Mouse (Mus musculus) 416B (cell line): ENCODE measurements around the gene Hist1h1t.

Experiments
- DNase-seq: peaks from one replicate; pipeline ENCODE4 v3.0.0; 2011; ENCODE audit warnings: low read depth

The Hist1h1t gene

DNA sequence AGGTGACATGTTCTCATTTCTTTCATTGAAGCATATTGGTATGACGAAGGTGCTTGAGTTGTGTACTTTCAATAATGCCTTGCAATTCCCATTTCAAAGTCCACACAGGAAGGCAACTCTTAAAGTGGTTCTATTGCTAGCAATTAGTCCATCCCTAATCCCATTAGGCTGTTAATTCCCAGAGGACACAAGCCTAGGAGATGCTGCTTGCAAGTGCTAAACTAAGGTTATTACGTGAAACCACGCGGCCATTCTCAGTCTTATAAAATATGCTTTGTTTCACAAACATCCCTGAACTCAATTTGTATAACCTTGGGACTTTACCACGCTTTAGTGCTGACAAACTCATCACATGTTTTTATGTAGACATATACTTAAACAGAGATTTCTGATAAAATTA is 41.5 kb downstream of the Hist1h1t start:
- no peak for DNase-seq

- peak; percentile 77 for DNase-seq
These were observed 42.4 kb downstream of the Hist1h1t start for GRCm38 (mm10) chr13:23738041-23738440.

GRCm38 (mm10) chr13:23738677-23739068 is 43.1 kb downstream of the Hist1h1t start, which contains the start of gene Hist1h1c:
Gene Hist1h1c (plus strand): TSS chr13:23738808.
- DNase-seq, result peak; percentile 98

DNA sequence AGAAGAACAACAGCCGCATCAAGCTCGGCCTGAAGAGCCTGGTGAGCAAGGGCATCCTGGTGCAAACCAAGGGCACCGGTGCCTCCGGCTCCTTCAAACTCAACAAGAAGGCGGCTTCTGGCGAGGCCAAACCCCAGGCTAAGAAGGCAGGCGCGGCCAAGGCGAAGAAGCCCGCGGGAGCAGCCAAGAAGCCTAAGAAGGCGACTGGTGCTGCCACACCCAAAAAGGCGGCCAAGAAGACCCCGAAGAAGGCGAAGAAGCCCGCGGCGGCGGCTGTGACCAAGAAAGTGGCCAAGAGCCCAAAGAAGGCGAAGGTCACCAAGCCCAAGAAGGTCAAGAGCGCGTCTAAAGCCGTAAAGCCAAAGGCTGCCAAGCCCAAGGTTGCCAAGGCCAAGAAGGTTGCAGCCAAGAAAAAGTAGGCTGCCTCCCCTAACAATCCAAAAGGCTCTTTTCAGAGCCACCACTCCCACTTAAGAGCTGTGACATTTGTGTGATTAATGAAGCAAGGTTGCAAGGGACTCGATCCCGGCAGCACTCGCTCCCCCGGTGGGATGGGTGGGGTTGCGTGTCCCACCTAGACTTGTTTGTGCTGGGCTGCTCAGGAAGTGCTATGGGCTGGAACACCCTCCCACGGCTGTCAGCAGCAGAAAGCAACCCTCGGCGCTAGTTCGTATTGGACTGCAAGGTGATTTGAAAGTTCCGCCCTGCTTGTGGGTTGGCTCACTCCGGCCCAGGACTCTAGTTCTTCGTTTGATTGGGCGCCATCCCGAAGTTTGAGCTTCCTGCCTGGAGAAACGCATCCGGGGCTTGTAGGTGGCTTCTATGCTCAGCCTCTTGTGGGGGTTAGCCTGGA is 43.7 kb downstream of the Hist1h1t start:
- peak; percentile 99 for DNase-seq

DNA sequence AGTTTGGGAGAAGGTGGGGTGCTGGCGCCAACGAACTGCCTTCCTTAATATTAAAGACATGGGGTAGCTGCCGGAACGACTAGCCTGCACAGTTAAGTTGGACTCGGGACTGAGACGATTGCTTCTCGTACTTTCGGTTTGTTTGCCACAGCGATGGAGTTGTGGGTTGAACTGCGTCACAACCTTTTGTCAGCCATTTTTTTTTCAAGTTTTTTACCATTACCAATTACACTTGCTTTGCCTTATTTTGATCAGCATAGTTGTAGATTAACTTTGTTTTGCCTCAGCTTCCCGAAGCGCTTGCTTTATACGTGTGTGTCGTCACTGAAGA is 44.3 kb downstream of the Hist1h1t start:
- DNase-seq, result no peak

- no peak for DNase-seq
These were observed 44.7 kb downstream of the Hist1h1t start for GRCm38 (mm10) chr13:23740256-23740840.

DNA sequence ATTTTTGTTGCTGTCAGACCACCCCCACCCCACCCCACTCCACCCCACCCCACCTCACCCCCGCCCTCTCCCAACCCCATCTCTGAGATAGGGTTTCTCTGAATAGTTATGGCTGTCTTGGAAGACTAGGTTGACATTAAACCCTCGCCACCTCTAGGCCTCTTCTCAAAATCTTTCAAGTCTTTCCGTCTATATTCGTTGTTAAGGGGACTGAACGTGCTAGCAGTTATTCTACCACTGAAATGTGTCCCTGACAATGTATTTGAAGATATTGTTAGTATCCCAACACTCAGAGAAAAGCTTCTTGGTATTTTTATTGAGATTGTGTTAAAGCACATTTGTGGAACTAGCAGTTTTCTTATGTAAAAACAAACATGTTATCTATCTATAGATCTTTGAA is 45.3 kb downstream of the Hist1h1t start:
- DNase-seq, result peak; percentile 71

DNA sequence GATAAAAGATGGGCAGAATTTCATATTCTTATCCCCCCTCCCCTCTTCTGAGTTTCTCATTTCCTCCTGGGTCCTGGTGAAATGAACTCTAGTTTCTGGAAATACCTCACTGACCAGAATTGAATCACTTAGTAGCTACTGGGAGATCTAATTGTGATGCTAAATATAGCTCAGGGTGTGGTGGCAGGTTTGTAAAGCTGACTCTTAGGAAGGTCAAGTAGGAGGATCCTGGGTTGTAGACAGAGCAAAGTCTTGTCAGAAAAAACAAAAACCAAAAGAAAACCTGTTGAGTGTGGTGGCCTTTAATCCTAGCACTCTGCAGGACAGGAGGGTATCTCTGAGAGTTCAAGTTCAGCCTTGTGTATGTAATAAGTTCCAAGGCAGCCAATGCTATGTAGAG is 46.4 kb downstream of the Hist1h1t start:
- peak; percentile 57 for DNase-seq

DNA sequence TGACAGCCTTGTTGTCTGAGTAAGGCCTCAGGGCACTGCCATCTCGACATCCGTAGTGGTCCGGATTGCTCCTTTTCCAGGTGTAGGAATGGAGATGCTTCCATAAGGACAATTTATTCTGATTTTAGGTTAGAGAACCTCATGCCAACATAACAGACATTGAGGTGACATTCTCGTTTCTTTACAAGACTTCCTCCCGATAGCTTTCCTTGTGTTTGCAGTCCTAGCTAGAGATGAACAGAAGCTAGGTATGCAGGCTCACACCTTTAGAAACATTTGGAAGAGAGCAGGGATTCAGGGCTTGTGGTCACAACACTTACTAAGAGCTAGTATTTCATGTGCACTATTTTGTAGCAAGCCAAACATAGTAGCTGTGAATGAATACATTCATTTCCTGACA is 47.6 kb downstream of the Hist1h1t start:
- DNase-seq, result peak; percentile 32

DNA sequence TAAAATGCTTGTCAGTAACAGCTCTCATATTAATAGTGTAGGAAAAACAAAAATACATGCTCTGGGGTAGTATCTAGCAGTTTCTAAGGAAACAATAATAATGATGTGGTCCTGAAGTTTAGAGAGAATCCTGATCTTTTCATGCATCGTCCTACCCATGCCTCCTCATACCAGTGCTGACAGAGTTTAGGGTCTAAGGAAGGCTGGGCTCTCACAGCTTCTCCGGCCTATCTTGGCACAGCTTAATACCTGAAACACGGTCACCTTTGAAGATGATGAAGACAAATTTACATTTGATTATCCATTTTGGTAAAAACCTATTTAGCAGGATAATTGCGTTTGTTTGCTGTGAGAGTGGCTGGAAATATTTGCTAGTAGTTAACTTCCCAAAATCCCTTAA is 48.3 kb downstream of the Hist1h1t start:
- DNase-seq, result peak; percentile 69

DNA sequence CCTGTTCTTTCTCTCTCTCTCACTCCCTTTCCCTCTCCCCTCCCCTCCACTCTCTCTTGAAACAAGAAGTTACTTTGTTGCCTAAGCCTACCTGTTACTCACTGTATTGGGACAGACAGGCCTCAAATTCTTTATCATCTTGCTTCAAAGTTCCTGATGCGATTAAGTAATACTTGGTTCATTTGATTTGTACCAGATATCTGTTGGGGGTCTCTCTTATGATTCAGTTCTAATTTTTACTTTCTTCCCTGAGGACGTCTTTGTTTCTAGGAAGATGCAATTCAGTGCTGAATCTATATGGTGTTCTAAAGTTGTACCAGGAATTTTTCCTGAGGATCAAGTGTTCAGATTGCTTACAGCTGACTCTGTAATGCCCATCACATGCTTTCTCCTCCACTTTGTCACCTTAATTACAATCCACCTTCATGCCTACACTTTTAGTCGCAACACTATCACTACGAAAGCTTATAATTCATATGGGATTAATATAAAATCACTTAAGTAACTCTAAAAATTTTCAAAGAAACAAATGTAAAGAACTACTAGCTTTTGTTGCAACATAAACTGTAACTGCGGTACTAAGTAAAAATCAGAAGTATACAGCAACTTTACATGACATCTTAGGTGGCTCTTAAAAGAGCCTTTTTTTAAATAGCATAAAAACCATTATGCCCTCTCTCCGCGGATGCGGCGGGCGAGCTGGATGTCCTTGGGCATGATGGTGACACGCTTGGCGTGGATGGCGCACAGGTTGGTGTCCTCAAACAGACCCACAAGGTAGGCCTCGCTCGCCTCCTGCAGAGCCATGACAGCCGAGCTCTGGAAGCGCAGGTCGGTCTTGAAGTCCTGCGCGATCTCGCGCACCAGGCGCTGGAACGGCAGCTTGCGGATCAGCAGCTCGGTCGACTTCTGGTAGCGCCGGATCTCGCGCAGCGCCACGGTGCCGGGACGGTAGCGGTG is 49.1 kb downstream of the Hist1h1t start:
- DNase-seq, result peak; percentile 89

- DNase-seq, result peak; percentile 99
These were observed 50.0 kb downstream of the Hist1h1t start, which contains the start of gene Hist1h3c for GRCm38 (mm10) chr13:23745381-23746161. Gene Hist1h3c (minus strand): TSS chr13:23745602.
